Mouse (Mus musculus) liver, adult 2 months (tissue): ENCODE measurements around the gene Fbrs.

Source experiments
- CTCF ChIP-seq: fragments of 200-500 bp; IDR thresholded peaks from 2 replicates; pipeline ENCODE4 v1.5.1; 2011; ENCODE audit warnings: low read depth, low read length, control low read depth
- POLR2A ChIP-seq: fragments of 200-500 bp; IDR thresholded peaks from 2 replicates; pipeline ENCODE4 v1.6.1; 2011; ENCODE audit warnings: low read length, control low read depth; ENCODE audit not compliant: insufficient read depth; ENCODE audit errors: extremely low read depth

DNA sequence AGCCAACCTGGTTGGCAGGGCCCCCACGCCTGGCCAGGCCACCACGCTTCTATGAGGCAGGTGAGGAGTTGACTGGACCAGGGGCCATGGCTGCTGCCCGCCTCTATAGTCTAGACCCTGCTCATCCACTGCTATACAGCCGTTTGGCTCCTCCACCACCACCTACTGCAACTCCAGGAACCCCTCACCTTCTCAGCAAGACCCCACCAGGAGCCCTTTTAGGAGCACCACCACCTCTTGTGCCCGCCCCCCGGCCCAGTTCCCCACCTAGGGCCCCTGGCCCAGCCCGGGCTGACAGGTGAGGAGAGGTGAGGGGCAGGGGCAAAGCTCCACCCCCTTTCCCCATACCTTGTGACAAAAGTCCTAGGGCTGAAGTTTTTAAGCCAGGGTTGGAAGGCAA is 11.0 kb downstream of the Fbrs start:
- no peak for TF ChIP-seq CTCF
- no peak for TF ChIP-seq POLR2A
